Mouse (Mus musculus) left cerebral cortex, postnatal 10 days (tissue): ENCODE measurements around the gene Fmnl1. TPM values are rescaled to one million over a fixed set of nuclear protein-coding genes. Genes with fewer than 3 reads are reported as not detected.
"Not testable (repeated sequence)": the region's sequence is repeated elsewhere in the genome, so short reads cannot be mapped to it uniquely, and the experiment has no call there.

ENCODE experiments used
- DNase-seq, 2 experiments: peaks; one replicate each; pipeline ENCODE4 v3.0.0; 2021 to 2022; ENCODE audit warnings: low spot score in 2 of 2, mixed read lengths in 1 of 2; ENCODE audit errors: extremely low spot score in 1 of 2
- intact Hi-C: fragments of 180-260 bp; cut with DNase I; formaldehyde crosslinking; loops from one replicate; pipeline ENCODE4 v1.15.1; 2025
- total RNA-seq, 2 experiments: library from RNA; stranded (reverse); gene quantifications; 2 replicates each; pipeline ENCODE4 v1.2.3; 2021

The Fmnl1 gene
- total RNA-seq, 2 experiments from 2014 or later = 79.5 to 80.7 TPM

GRCm38 (mm10) chr11:103210291-103210690 lies 39.4 kb downstream of the Fmnl1 start:
- no peak for DNase-seq
- intact Hi-C loops = no loop called here

DNA sequence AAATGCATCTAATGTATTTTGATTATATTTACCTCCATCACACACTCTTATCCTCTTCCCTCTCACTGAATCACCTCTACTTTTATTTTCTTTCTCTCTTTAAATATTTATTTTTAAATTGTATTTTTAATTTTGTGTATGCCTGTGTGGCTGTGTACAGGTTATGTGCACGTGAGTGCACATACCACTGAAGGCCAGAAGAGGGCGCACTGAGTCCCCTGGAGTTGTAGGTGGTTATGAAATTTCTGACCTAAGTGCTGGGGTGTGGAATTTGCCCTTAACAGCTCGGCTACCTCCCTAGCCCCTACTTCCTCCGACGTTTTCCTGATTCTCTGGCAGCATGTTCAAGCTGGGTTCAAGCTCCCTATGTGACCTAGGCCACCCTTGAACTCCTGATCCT lies 42.8 kb downstream of the Fmnl1 start:
- DNase-seq = no peak
- intact Hi-C loops = no loop called here

DNA sequence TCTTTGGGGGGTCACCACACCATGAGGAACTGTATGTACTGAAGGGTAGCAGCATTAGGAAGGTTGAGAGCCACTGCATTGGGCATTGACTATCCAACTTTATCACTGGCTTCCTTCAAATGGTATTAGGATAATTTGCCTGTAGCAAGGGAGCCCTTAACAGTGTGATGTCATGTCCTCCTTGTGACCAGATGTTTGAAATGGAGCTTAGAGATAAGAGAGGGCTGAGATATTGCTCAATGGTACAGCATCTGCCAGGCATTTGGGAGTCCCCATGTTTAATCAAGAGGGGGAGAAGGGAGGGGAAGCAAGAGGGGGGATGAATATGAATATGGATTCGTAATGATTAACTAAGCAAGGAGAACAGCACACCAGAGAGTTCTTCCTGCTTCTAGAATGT lies 44.4 kb downstream of the Fmnl1 start:
- intact Hi-C loops = no loop called here
- DNase-seq = no peak

DNA sequence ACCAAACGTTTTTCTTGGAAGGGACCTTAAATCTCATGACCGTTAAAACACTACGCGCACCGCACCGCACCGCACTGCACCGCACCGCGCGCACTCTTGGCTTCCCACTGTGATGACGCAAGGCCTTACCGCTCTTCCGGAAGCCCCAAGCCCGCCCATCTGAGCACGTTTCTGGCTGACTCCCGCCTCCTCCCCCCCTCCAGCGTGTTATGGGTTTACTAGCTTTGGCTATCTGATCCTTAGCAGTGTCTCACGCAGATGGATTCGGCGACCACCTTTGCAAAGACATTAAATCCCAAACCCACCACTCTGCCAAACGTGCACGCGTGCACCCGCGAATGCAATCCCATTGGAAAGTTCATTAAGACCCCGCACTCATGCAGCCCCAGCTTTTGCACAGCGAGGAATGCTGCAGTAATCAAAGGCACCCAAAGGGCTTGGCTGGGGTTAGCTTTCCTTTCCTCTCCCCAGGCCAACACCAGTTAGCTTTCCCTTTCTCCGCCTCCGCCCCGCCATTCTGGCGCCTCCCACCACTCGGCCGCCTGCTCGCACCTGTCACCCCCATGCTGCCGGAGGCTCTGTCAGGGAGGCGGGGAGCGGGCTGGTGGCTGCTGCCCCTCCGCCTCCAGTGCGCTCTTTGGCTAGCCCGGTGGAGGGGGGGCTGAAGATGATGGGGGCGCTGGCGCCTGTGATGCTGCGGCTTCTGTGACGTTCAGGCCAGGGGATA lies 47.0 kb downstream of the Fmnl1 start, which contains the start of gene Spata32:
Gene Spata32, minus strand, starts transcription at position 643 of the 727 bp plus-strand sequence.
- intact Hi-C loops = no loop called here
- DNase-seq = peak; percentile 63 to 76

- intact Hi-C loops = no loop called here
- DNase-seq = no peak
Measured at GRCm38 (mm10) chr11:103218517-103218901, 47.6 kb downstream of the Fmnl1 start.

DNA sequence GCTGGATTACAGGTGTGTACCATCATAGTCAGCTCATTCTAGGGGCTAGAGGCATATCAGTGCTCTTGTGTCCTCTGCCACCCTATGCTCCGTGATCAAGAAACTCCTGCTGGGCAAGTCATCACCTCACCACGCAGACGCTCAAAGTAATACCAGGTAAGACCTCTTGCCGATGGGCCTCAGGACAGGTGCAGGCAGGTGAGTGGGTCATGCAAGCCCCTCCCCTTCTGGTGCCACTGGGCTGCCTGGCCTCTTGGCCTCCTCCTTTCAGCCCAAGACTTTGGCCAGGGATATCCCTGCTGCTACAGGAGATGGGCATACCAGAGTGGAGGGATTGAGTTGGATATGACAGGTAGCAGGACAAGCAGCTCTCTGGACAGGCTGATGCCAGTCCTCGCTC lies 48.4 kb downstream of the Fmnl1 start:
- intact Hi-C loops = no loop called here

DNA sequence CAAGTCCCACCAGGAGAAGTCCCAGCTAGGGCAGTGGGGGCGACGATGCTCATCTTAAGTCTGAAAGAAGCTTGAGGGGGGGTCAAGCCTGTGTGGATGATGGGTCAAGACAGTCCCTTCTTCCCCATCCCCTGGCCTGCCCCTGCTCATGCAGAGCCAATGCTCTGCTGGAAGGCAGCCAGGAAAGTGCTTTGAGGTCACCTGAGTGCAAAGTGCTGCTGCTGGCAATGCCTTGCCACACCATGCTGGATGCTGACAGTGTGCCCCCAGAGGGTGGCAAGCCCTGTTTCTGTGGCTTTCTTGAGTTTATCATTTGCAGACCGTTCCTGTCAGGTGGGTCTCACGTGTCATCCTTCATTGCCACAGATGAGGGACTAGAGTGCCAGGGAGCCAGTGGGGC lies 49.1 kb downstream of the Fmnl1 start:
- DNase-seq = peak in 1 of 2 experiments; percentile 39
- intact Hi-C loops = no loop called here

More for the DNA sequence above, 48.4 kb downstream of the Fmnl1 start:
- DNase-seq = peak in 1 of 2 experiments; percentile 24

GRCm38 (mm10) chr11:103221437-103221836 lies 50.5 kb downstream of the Fmnl1 start:
- no peak for DNase-seq
- intact Hi-C loops = no loop called here

DNA sequence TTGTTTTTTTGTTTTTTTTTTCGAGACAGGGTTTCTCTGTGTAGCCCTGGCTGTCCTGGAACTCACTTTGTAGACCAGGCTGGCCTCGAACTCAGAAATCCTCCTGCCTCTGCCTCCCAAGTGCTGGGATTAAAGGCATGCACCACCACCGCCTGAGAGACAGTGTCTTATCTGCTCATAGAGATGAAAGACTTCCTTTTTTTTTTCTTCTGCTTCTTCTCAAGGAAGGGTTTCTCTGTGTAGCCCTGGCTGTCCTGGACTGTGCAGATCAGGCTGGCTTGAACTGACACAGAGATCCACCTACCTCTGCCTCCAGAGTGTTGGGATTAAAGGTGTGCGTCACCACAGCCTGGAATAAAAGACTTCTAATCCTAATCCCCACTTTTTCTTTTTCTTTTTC lies 51.8 kb downstream of the Fmnl1 start:
- intact Hi-C loops, DNase-seq: not testable (repeated sequence)

GRCm38 (mm10) chr11:103223444-103223843 lies 52.5 kb downstream of the Fmnl1 start:
- peak; percentile 26 to 45 for DNase-seq
- intact Hi-C loops = no loop called here

- intact Hi-C loops = no loop called here
Measured at GRCm38 (mm10) chr11:103223951-103224456, 53.1 kb downstream of the Fmnl1 start.

GRCm38 (mm10) chr11:103229608-103230007 lies 58.7 kb downstream of the Fmnl1 start:
- no peak for DNase-seq
- intact Hi-C loops = loop anchor here (5.0 kb wide), 1 partner anchor 98 kb away; no protein-coding TSS in a partner anchor

More at GRCm38 (mm10) chr11:103223951-103224456, 53.1 kb downstream of the Fmnl1 start:
- peak in 1 of 2 experiments; percentile 24 for DNase-seq

DNA sequence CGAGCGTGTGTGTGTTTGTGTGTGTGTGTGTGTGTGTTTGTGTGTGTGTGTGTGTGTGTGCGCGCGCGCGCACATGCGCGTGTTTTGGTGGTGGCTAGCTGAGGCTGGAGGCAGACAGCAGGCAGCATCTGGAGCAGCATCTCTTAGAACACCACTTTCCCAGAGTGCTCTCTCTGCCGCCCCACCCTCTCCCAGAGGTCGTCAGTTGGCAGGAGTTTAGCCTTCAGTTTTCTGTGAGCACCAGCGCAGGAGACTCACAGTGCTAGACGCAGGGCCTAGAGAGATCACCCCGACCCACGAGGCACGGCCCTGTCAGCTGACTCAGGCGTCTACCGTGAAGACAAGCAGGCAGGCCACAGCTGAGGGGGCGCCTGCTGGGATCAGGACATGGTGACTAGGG lies 59.7 kb downstream of the Fmnl1 start:
- intact Hi-C loops = loop anchor here (5.0 kb wide), 1 partner anchor 97 kb away; no protein-coding TSS in a partner anchor
- DNase-seq = no peak

GRCm38 (mm10) chr11:103231367-103231766 lies 60.5 kb downstream of the Fmnl1 start:
- intact Hi-C loops = loop anchor here (5.0 kb wide), 1 partner anchor 96 kb away; no protein-coding TSS in a partner anchor
- DNase-seq = no peak

- intact Hi-C loops = loop anchor here (5.0 kb wide), 1 partner anchor 94 kb away; no protein-coding TSS in a partner anchor
- DNase-seq = peak; percentile 77 to 87
Measured at GRCm38 (mm10) chr11:103232966-103233365, 62.1 kb downstream of the Fmnl1 start.

- intact Hi-C loops = loop anchor here (5.0 kb wide), 1 partner anchor 93 kb away; no protein-coding TSS in a partner anchor
- DNase-seq = no peak
Measured at GRCm38 (mm10) chr11:103234447-103234846, 63.5 kb downstream of the Fmnl1 start.

GRCm38 (mm10) chr11:103235702-103236101 lies 64.8 kb downstream of the Fmnl1 start:
- DNase-seq = peak in 1 of 2 experiments; percentile 66
- intact Hi-C loops = no loop called here

- no peak for DNase-seq
- intact Hi-C loops = no loop called here
Measured at GRCm38 (mm10) chr11:103236431-103236830, 65.5 kb downstream of the Fmnl1 start.

- DNase-seq = no peak
- intact Hi-C loops = no loop called here
Measured at GRCm38 (mm10) chr11:103236903-103237302, 66.0 kb downstream of the Fmnl1 start.

DNA sequence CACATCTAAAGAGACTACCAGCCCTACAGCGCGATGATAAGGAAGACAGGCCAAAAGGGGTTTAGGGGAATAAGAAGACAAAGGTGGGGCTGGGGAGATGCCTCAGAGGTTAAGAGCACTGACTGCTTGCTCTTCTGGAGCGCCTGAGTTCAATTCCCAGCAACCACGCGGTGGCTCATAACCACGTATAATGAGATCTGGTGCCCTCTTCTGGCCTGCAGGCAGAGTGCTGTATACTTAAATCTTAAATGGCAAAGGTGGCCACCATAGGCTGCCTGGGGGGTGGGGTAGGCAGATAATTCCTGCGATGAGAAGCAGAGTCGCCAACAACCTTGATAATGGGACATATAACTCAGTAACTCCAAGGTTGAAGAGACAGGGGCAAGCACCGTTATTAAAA lies 66.8 kb downstream of the Fmnl1 start:
- DNase-seq = no peak
- intact Hi-C loops = no loop called here
